Mouse (Mus musculus) forebrain, embryonic 15.5 days (tissue): ENCODE data around the gene Fads3. TPM values are rescaled to one million over a fixed set of nuclear protein-coding genes. Genes with fewer than 3 reads are reported as not detected.

Experiments used
- polyA plus RNA-seq: library from polyadenylated mRNA; unstranded; fragments of >200 nt; fragmentation: Nextera tagmentation; extraction: Ambion mirVana; gene quantifications from 2 replicates; pipeline ENCODE4 v1.2.1, GENCODE M21; 2015

Fads3 gene
- polyA plus RNA-seq, 1 experiment from 2014 or later = 15.3 TPM

Other genes starting within 250 kb of the Fads3 start
- not detected in 2 replicates for gene Scgb2a2, start 194.0 kb upstream of the Fads3 start, polyA plus RNA-seq
- 51.9 and 62.4 TPM in 2 replicates for gene Incenp, start 142.0 kb upstream of the Fads3 start, polyA plus RNA-seq
- 1,475 and 1,516 TPM in 2 replicates for gene Fth1, start 61.0 kb upstream of the Fads3 start, polyA plus RNA-seq
- gene Best1, start 39.9 kb upstream of the Fads3 start, polyA plus RNA-seq = 1.2 and 1.3 TPM in 2 replicates
- 17.3 and 17.9 TPM in 2 replicates for gene Rab3il1, start 39.9 kb upstream of the Fads3 start, polyA plus RNA-seq
- gene Fads2, start 60.2 kb downstream of the Fads3 start, polyA plus RNA-seq = 164 and 166 TPM in 2 replicates
- 158 and 166 TPM in 2 replicates for gene Fads1, start 141.3 kb downstream of the Fads3 start, polyA plus RNA-seq
- gene Tmem258, start 162.4 kb downstream of the Fads3 start, polyA plus RNA-seq = 397 and 403 TPM in 2 replicates
- 54.7 and 58.4 TPM in 2 replicates for gene Fen1, start 162.6 kb downstream of the Fads3 start, polyA plus RNA-seq
- gene Myrf, start 199.2 kb downstream of the Fads3 start, polyA plus RNA-seq = 0.18 and 0.26 TPM in 2 replicates